Mouse (Mus musculus) urinary bladder, postnatal 36 days (tissue): Measurements from ENCODE around the gene Eef1akmt1.

Source experiments
- DNase-seq, 2 experiments: peaks; one replicate each; pipeline ENCODE4 v3.0.0; 2022; ENCODE audit warnings: low spot score in 2 of 2, mixed read lengths in 1 of 2

Gene Eef1akmt1

DNA sequence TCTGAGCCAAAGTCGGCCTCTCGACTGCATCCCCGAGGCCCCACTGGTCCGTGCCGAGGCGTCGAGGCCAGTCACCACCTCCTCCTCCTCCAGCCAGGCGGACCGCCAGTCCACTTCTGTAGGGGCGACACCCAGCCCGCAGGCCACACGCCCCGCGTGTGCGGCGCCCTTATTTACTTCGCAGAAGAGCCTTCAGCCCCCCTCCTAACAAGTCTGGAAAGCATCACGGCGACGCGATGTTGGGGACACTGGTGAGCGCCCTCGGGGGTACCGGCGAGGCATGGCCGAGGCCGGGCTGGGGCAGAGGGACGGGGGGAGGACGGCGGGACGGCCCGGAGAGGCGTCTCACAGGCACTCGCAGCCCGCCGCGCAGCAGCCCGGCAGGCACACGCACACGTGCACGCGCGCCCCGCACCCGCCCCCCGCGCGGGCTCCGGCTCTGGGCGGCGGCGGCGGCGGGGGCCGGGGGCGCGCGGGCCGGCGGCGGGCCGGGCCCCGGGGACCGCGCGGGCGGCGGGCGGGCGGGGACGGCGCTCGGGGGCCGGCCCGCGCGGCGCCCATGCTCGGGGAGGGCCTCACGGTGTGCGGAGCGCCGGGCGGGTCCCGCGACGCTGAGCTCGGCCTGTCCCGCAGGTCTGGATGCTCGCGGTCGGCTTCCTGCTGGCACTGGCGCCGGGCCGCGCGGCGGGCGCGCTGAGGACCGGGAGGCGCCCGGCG lies 46.6 kb downstream of the Eef1akmt1 start, which contains the start of gene Il17d:
Gene Il17d (plus strand): TSS at position 107 of the 717 bp plus-strand sequence.
- no peak for DNase-seq

DNA sequence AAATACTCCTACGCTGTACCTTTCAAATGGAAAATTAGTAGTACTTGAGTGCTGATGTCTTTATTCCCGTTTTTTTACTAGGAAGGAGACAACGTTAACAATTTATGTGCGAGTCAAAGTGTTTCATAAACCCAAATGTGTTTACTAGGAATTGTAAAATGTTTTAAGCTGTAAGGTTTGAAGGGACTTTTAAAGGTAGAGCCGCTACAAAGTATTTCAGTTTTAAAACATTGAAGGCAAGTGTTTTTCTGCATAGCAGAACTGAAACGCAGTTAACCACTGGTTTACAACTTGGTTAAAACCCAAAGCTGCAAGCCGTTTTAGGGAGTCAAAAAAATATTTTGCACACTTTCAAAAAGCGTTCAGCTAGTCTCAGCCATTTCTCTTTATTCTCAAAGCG lies 47.6 kb downstream of the Eef1akmt1 start:
- no peak for DNase-seq

DNA sequence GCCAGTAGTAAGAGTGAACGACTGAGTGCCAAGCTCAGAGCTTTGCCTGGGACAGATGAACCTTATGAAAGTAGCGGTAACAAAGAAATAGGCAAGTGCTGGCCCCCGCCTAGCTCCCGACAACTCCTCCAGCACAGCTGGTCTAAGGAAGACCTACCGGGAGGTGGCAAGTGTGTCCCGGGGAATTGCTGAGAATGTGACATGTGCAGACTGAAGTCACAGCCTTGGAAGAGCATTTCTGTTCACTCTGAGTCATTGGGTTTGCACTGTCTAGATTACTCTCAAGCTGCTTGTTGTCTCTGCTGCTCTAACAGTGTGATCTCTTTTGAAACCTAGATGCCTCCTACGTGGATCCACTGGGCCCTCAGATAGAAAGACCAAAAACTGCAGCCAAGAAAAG lies 54.4 kb downstream of the Eef1akmt1 start:
- DNase-seq = no peak

DNA sequence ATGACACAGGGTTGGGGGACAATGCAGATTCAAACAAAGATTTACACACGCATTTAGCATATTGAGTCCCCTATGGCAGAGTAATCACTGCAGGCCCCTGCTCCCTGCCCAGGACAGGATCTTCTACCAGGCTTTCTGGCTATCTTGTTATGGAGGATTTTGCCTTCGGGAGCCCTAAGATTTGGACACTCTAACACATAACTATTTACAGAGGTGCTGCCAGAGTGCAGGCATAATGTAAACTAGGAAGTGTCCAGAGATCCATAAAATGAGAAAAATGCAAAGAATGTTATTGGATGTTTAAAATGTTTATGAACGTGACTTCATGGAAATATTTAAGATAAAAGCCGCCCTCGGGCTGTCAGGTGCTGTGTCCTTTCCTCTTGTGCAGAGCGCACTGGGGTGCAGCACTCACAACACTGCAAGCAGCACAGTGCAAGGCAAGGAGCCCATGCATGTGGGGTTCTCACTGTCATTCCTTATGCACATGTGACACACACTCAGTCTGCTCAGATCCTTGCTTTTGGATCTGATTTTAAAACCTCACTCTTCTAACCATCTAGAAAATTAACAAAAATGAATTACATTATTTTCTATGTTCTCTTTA lies 56.2 kb downstream of the Eef1akmt1 start:
- no peak for DNase-seq

DNA sequence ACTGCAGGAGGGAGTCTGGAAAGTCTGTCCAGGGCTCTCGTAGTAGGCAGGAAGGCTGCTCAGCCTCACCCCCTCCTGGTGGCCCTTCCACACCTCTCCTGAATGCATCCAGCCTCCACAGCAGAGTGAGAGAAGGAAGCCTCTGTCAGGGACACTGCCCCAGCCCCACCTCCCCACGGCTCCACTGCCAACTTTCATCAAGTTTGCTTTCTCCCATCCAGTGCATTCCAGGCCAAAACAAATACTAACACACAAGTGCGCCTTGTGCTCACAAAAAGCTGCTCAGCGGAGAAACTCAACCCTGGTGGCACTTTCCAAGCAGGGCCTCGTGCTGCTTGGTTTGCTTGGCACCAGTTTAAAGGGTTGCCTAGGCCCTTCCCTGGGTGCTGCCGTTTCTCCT lies 61.9 kb downstream of the Eef1akmt1 start:
- DNase-seq = no peak

DNA sequence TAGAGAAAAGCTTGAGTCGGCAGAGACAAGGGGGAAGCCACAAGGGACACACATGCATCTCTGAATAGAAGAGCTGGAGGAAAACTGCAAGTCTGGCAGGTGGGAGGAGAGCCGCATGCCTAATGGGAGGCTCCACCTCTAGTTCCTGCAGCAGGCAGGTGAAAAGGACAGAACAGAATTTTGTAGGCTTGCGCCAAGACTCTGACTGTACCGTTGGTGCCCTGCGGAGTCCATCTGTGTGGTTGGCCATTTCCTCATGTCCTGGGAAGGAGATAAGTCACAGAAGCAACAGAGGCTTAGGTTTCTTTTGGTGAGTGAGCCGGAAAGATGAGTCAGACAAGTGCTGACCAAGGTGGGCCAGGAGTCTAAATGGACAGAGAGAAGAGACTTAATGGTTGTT lies 67.7 kb downstream of the Eef1akmt1 start:
- no peak for DNase-seq
